In genomic region chrX:106155892-106156291, GRCm38 (mm10) we compare ENCODE assay signal across 26 mouse cellular contexts.
"Had no signal": no experiment of that assay in that cellular context is flagged by ENCODE, and none has a peak within 500 bp of the region (broad histone marks: within the 10 kb centered on the region; RNA-seq: fewer than 3 reads in every experiment).

No protein-coding gene starts in this region.

- H3K27me3 ChIP-seq: heart, embryonic 12.5 days; intestine, embryonic 15.5 days; limb, embryonic 15.5 days; liver, embryonic 12.5 days had no signal

- H3K4me2 ChIP-seq: heart, embryonic 12.5 days; hindbrain, embryonic 12.5 days; hindbrain, embryonic 14.5 days; intestine, embryonic 15.5 days; limb, embryonic 13.5 days; limb, embryonic 15.5 days; liver, embryonic 12.5 days had no signal

- H3K4me3 ChIP-seq: heart, embryonic 10.5 days; heart, embryonic 12.5 days; hindbrain, embryonic 10.5 days; hindbrain, embryonic 12.5 days; intestine, embryonic 15.5 days; limb, embryonic 13.5 days; limb, embryonic 15.5 days; liver, embryonic 12.5 days had no signal

- H3K4me1 ChIP-seq: heart, embryonic 12.5 days; hindbrain, embryonic 10.5 days; hindbrain, embryonic 12.5 days; intestine, embryonic 15.5 days; limb, embryonic 13.5 days; limb, embryonic 15.5 days had no signal

- H3K27ac ChIP-seq: heart, embryonic 10.5 days; hindbrain, embryonic 10.5 days; hindbrain, embryonic 12.5 days; hindbrain, embryonic 14.5 days; intestine, embryonic 15.5 days; limb, embryonic 13.5 days; limb, embryonic 15.5 days; liver, embryonic 12.5 days; liver, embryonic 14.5 days had no signal

- H3K9ac ChIP-seq: forebrain, postnatal 0 days; heart, embryonic 12.5 days; hindbrain, embryonic 12.5 days; hindbrain, embryonic 14.5 days; intestine, embryonic 15.5 days; limb, embryonic 13.5 days; limb, embryonic 15.5 days; liver, embryonic 12.5 days; liver, embryonic 14.5 days had no signal

- ATAC-seq: forebrain, postnatal 0 days; hindbrain, embryonic 16.5 days; inflammation-experienced regulatory T-cells, adult 6 months; intestine, embryonic 15.5 days; intestine, postnatal 0 days; liver, embryonic 12.5 days had no signal

- DNase-seq: forebrain, postnatal 0 days; gastrocnemius, postnatal 14 days; heart, adult 18-20 months; heart, postnatal 10 days; heart, postnatal 4 days; kidney, adult 18-20 months; kidney, adult 8-10 months; kidney, postnatal 10 days; kidney, postnatal 25 days; kidney, postnatal 4 days; layer of hippocampus, adult 9-11 months; layer of hippocampus, postnatal 36 days; left cerebral cortex, postnatal 4 days had no signal

- H3K36me3 ChIP-seq: heart, embryonic 10.5 days; heart, embryonic 12.5 days; hindbrain, embryonic 10.5 days; hindbrain, embryonic 12.5 days; intestine, embryonic 15.5 days; limb, embryonic 13.5 days; limb, embryonic 15.5 days; liver, embryonic 12.5 days had no signal

- H3K9me3 ChIP-seq: heart, embryonic 10.5 days; heart, embryonic 12.5 days; hindbrain, embryonic 10.5 days; hindbrain, embryonic 12.5 days; intestine, embryonic 15.5 days; limb, embryonic 13.5 days; limb, embryonic 15.5 days; liver, embryonic 12.5 days had no signal
